Mouse (Mus musculus): ENCODE results near the gene Rexo5. TPM values are rescaled to one million over a fixed set of nuclear protein-coding genes. Genes with fewer than 3 reads are reported as not detected.

Rexo5 gene
- polyA plus RNA-seq, 1 experiment = not detected

- Histone ChIP-seq H3K27ac (ENCODE audit: insufficient read depth, low read depth, low read length) (no peak overlapping the region), H3K4me1 (ENCODE audit: control insufficient read depth, insufficient read depth, low read length) (no peaks in the 10 kb centered on the region; the same call in 1 of the 2 replicates), H3K4me3 (ENCODE audit: insufficient read depth, low read depth, low read length) (no peak overlapping the region)
- TF ChIP-seq POLR2A (IDR thresholded peaks at IDR 0.05; ENCODE audit: insufficient read depth, low read depth, low read length) = no peak
- TF ChIP-seq CTCF (IDR thresholded peaks at IDR 0.05; ENCODE audit: insufficient read depth, low read depth, low read length) = no peak
- WGBS = 93% methylated on average over 4 of the region's 4 CpGs
Measured at GRCm38 (mm10) chr7:119892742-119893141, 98.9 kb downstream of the Rexo5 start.

- WGBS = under 1% methylated on average over 15 of the region's 15 CpGs
- TF ChIP-seq POLR2A (IDR thresholded peaks at IDR 0.05; ENCODE audit: insufficient read depth, low read depth, low read length) = no peak
- no peak for TF ChIP-seq CTCF (IDR thresholded peaks at IDR 0.05; ENCODE audit: insufficient read depth, low read depth, low read length)
- no peaks in the 10 kb centered on the region; the same call in 1 of the 2 replicates for H3K4me1 ChIP-seq (ENCODE audit: control insufficient read depth, insufficient read depth, low read length)
- peak overlapping the region; percentile 86 for H3K4me3 ChIP-seq (ENCODE audit: insufficient read depth, low read depth, low read length)
- H3K27ac ChIP-seq (ENCODE audit: insufficient read depth, low read depth, low read length) = peak overlapping the region; percentile 79
Measured at GRCm38 (mm10) chr7:119894818-119895544, 101.2 kb downstream of the Rexo5 start.

GRCm38 (mm10) chr7:119895639-119896512, 102.1 kb downstream of the Rexo5 start, which contains the start of the genes Lyrm1 and Dcun1d3:
TSS of gene Lyrm1 (plus strand) at chr7:119895861.
TSS of gene Dcun1d3 (minus strand) at chr7:119896298.
- H3K4me1 ChIP-seq (ENCODE audit: control insufficient read depth, insufficient read depth, low read length) = no peaks in the 10 kb centered on the region; the same call in 1 of the 2 replicates
- peak; percentile 57; the same call in 1 of the 2 replicates for TF ChIP-seq POLR2A (IDR thresholded peaks at IDR 0.05; ENCODE audit: insufficient read depth, low read depth, low read length)
- TF ChIP-seq CTCF (IDR thresholded peaks at IDR 0.05; ENCODE audit: insufficient read depth, low read depth, low read length) = 0 out of 2 replicates have a peak, but pooled peaks have one; percentile 4
- peak within 1 kb of the TSS; percentile 99 for H3K27ac ChIP-seq (ENCODE audit: insufficient read depth, low read depth, low read length)
- WGBS = under 1% methylated on average over 63 of the region's 63 CpGs
- H3K4me3 ChIP-seq (ENCODE audit: insufficient read depth, low read depth, low read length) = peak within 1 kb of the TSS; percentile 86

- WGBS = 92% methylated on average over 8 of the region's 8 CpGs
- no peak for TF ChIP-seq CTCF (IDR thresholded peaks at IDR 0.05; ENCODE audit: insufficient read depth, low read depth, low read length)
- TF ChIP-seq POLR2A (IDR thresholded peaks at IDR 0.05; ENCODE audit: insufficient read depth, low read depth, low read length) = no peak
- no peaks in the 10 kb centered on the region for H3K4me1 ChIP-seq (ENCODE audit: control insufficient read depth, insufficient read depth, low read length)
- H3K4me3 ChIP-seq (ENCODE audit: insufficient read depth, low read depth, low read length) = no peak overlapping the region
- no peak overlapping the region for H3K27ac ChIP-seq (ENCODE audit: insufficient read depth, low read depth, low read length)
Measured at GRCm38 (mm10) chr7:119897521-119898109, 103.8 kb downstream of the Rexo5 start.

GRCm38 (mm10) chr7:119898247-119898856, 104.5 kb downstream of the Rexo5 start:
- Histone ChIP-seq H3K27ac (ENCODE audit: insufficient read depth, low read depth, low read length) (no peak overlapping the region), H3K4me1 (ENCODE audit: control insufficient read depth, insufficient read depth, low read length) (no peaks in the 10 kb centered on the region), H3K4me3 (ENCODE audit: insufficient read depth, low read depth, low read length) (no peak overlapping the region)
- TF ChIP-seq POLR2A (IDR thresholded peaks at IDR 0.05; ENCODE audit: insufficient read depth, low read depth, low read length) (no peak), CTCF (IDR thresholded peaks at IDR 0.05; ENCODE audit: insufficient read depth, low read depth, low read length) (no peak)
- WGBS = 60% methylated on average over 1 of the region's 1 CpGs

Other genes with a start within 250 kb of the Rexo5 start
- not detected in 2 replicates for gene Acsm2, start 239.7 kb upstream of the Rexo5 start, polyA plus RNA-seq (2012; ENCODE audit: insufficient read depth, insufficient read length, low replicate concordance, missing spikeins)
- gene Acsm1, start 187.0 kb upstream of the Rexo5 start, polyA plus RNA-seq (2012; ENCODE audit: insufficient read depth, insufficient read length, low replicate concordance, missing spikeins) = not detected in 2 replicates
- gene Acsm4, start 104.0 kb upstream of the Rexo5 start, polyA plus RNA-seq (2012; ENCODE audit: insufficient read depth, insufficient read length, low replicate concordance, missing spikeins) = not detected in 2 replicates
- not detected in 2 replicates for gene Thumpd1, start 73.2 kb upstream of the Rexo5 start, polyA plus RNA-seq (2012; ENCODE audit: insufficient read depth, insufficient read length, low replicate concordance, missing spikeins)
- not detected in 2 replicates for gene Acsm3, start 33.1 kb upstream of the Rexo5 start, polyA plus RNA-seq (2012; ENCODE audit: insufficient read depth, insufficient read length, low replicate concordance, missing spikeins)
- not detected in 2 replicates for gene Eri2, start 52 bp downstream of the Rexo5 start, polyA plus RNA-seq (2012; ENCODE audit: insufficient read depth, insufficient read length, low replicate concordance, missing spikeins)
- gene Lyrm1, start 101.9 kb downstream of the Rexo5 start, polyA plus RNA-seq (2012; ENCODE audit: insufficient read depth, insufficient read length, low replicate concordance, missing spikeins) = not detected in 2 replicates
- gene Dcun1d3, start 102.3 kb downstream of the Rexo5 start, polyA plus RNA-seq (2012; ENCODE audit: insufficient read depth, insufficient read length, low replicate concordance, missing spikeins) = not detected in 2 replicates